Mouse (Mus musculus) brown adipose tissue, adult 24 weeks (tissue): ENCODE results near the gene Acadm. TPM values are rescaled to one million over a fixed set of nuclear protein-coding genes. Genes with fewer than 3 reads are reported as not detected.

Source experiments
- H3K27ac ChIP-seq: fragments of 200-500 bp; replicated peaks from 2 replicates; pipeline ENCODE4 v1.5.1; 2012; ENCODE audit warnings: low read depth, mild to moderate bottlenecking, low read length
- H3K4me1 ChIP-seq: fragments of 200-500 bp; 2 replicates; pipeline ENCODE4 v1.6.1; 2012; ENCODE audit warnings: low read length, mixed read lengths; ENCODE audit not compliant: control insufficient read depth, insufficient read depth, insufficient read length
- H3K4me3 ChIP-seq: fragments of 200-500 bp; 2 replicates; pipeline ENCODE4 v1.5.1; 2012; ENCODE audit warnings: low read depth, mild to moderate bottlenecking, low read length, moderate library complexity; ENCODE audit not compliant: insufficient read depth
- polyA plus RNA-seq: library from polyadenylated mRNA; stranded (reverse); fragments of >200 nt; gene quantifications from 2 replicates; pipeline ENCODE4 v1.2.4, GENCODE M21; 2012; ENCODE audit not compliant: missing spikeins, insufficient read depth, insufficient read length

Acadm gene
- polyA plus RNA-seq, 1 experiment, result 2,059 TPM

GRCm38 (mm10) chr3:153917200-153917599 is 27.2 kb downstream of the Acadm start:
- Histone ChIP-seq H3K27ac (no peak overlapping the region), H3K4me3 (no peak overlapping the region), H3K4me1 (no peaks in the 10 kb centered on the region)

GRCm38 (mm10) chr3:153913510-153914243 is 30.8 kb downstream of the Acadm start:
- H3K27ac ChIP-seq, result peak overlapping the region; percentile 95; the same call in 1 of the 2 replicates
- peaks cover 14% of the 10 kb centered on the region; the same call in 1 of the 2 replicates for H3K4me1 ChIP-seq
- H3K4me3 ChIP-seq, result 0 out of 2 replicates have a peak overlapping the region, but pooled peaks have one; percentile 65

- Histone ChIP-seq H3K4me3 (peak within 1 kb of the TSS; percentile 91), H3K27ac (peak within 1 kb of the TSS; percentile 95), H3K4me1 (peaks cover 14% of the 10 kb centered on the region; the same call in 1 of the 2 replicates)
Measured at GRCm38 (mm10) chr3:153912546-153913509, 31.6 kb downstream of the Acadm start, which contains the start of gene Rabggtb. Gene Rabggtb, minus strand, starts transcription at chr3:153913009.

- Histone ChIP-seq H3K4me3 (peak overlapping the region; percentile 91), H3K27ac (peak overlapping the region; percentile 77), H3K4me1 (peaks cover 14% of the 10 kb centered on the region; the same call in 1 of the 2 replicates)
Measured at GRCm38 (mm10) chr3:153911882-153912440, 32.5 kb downstream of the Acadm start.

- H3K4me1 ChIP-seq, result peaks cover 14% of the 10 kb centered on the region; the same call in 1 of the 2 replicates
- H3K27ac ChIP-seq, result peak overlapping the region; percentile 77; the same call in 1 of the 2 replicates
- peak overlapping the region; percentile 91 for H3K4me3 ChIP-seq
Measured at GRCm38 (mm10) chr3:153911197-153911881, 33.1 kb downstream of the Acadm start.

- H3K4me1 ChIP-seq, result peaks cover 14% of the 10 kb centered on the region; the same call in 1 of the 2 replicates
- H3K4me3 ChIP-seq, result peak overlapping the region; percentile 12
- H3K27ac ChIP-seq, result no peak overlapping the region
Measured at GRCm38 (mm10) chr3:153910489-153910888, 33.9 kb downstream of the Acadm start.

GRCm38 (mm10) chr3:153908919-153909318 is 35.5 kb downstream of the Acadm start:
- peaks cover 14% of the 10 kb centered on the region; the same call in 1 of the 2 replicates for H3K4me1 ChIP-seq
- H3K27ac ChIP-seq, result no peak overlapping the region
- H3K4me3 ChIP-seq, result no peak overlapping the region

GRCm38 (mm10) chr3:153906136-153906871 is 38.1 kb downstream of the Acadm start, which contains the start of gene Msh4:
Gene Msh4, minus strand, starts transcription at chr3:153906138.
- Histone ChIP-seq H3K27ac (no peak within 1 kb of the TSS), H3K4me3 (no peak within 1 kb of the TSS)

GRCm38 (mm10) chr3:153905251-153906135 is 38.9 kb downstream of the Acadm start:
- Histone ChIP-seq H3K4me3 (no peak overlapping the region), H3K4me1 (0 out of 2 replicates have a peak, but pooled peaks cover 5% of the 10 kb centered on the region), H3K27ac (no peak overlapping the region)

More at GRCm38 (mm10) chr3:153906136-153906871, 38.1 kb downstream of the Acadm start, which contains the start of gene Msh4:
- H3K4me1 ChIP-seq, result peaks cover 11% of the 10 kb centered on the region; the same call in 1 of the 2 replicates

GRCm38 (mm10) chr3:153904586-153904985 is 39.8 kb downstream of the Acadm start:
- no peak overlapping the region for H3K4me3 ChIP-seq
- 0 out of 2 replicates have a peak, but pooled peaks cover 3% of the 10 kb centered on the region for H3K4me1 ChIP-seq
- H3K27ac ChIP-seq, result no peak overlapping the region

GRCm38 (mm10) chr3:153902595-153902994 is 41.8 kb downstream of the Acadm start:
- Histone ChIP-seq H3K4me3 (no peak overlapping the region), H3K4me1 (no peaks in the 10 kb centered on the region), H3K27ac (no peak overlapping the region)

- no peak overlapping the region for H3K4me3 ChIP-seq
- no peak overlapping the region for H3K27ac ChIP-seq
- no peaks in the 10 kb centered on the region; the same call in 1 of the 2 replicates for H3K4me1 ChIP-seq
Measured at GRCm38 (mm10) chr3:153901904-153902303, 42.5 kb downstream of the Acadm start.

- H3K4me1 ChIP-seq, result no peaks in the 10 kb centered on the region; the same call in 1 of the 2 replicates
- no peak overlapping the region for H3K27ac ChIP-seq
- no peak overlapping the region for H3K4me3 ChIP-seq
Measured at GRCm38 (mm10) chr3:153897216-153897615, 47.2 kb downstream of the Acadm start.
